Mouse (Mus musculus) forebrain, embryonic 14.5 days (tissue): ENCODE results near the gene Id2. TPM values are rescaled to one million over a fixed set of nuclear protein-coding genes. Genes with fewer than 3 reads are reported as not detected.

ENCODE experiments used
- ATAC-seq: fragments of 200-750 bp; cut with Nextera tagmentation; 2 replicates; pipeline ENCODE4 v1.8.0; 2017; ENCODE audit warnings: mild to moderate bottlenecking, moderate library complexity
- DNase-seq: peaks from one replicate; pipeline ENCODE4 v3.0.0-alpha.2; 2015; ENCODE audit warnings: low spot score
- H3K27ac ChIP-seq: fragments of 300-500 bp; sonication (generic); 2 replicates; pipeline ENCODE4 v1.5.1; 2014; ENCODE audit warnings: low read depth, mild to moderate bottlenecking, control low read depth, low read length, moderate library complexity
- H3K27me3 ChIP-seq: fragments of 300-500 bp; sonication (generic); replicated peaks from 2 replicates; pipeline ENCODE4 v1.6.1; 2014; ENCODE audit warnings: low read length, control low read depth, mixed read lengths; ENCODE audit not compliant: control insufficient read depth, insufficient read depth
- H3K36me3 ChIP-seq: fragments of 300-500 bp; sonication (generic); 2 replicates; pipeline ENCODE4 v1.6.1; 2014; ENCODE audit warnings: low read length, control low read depth; ENCODE audit not compliant: control insufficient read depth, insufficient read depth
- H3K4me1 ChIP-seq: fragments of 300-500 bp; sonication (generic); 2 replicates; pipeline ENCODE4 v1.6.1; 2014; ENCODE audit warnings: antibody characterized with exemption, low read length, control low read depth; ENCODE audit not compliant: control insufficient read depth, insufficient read depth
- H3K4me2 ChIP-seq: fragments of 300-500 bp; sonication (generic); 2 replicates; pipeline ENCODE4 v1.6.1; 2014; ENCODE audit warnings: mild to moderate bottlenecking, control low read depth, low read length
- H3K4me3 ChIP-seq: fragments of 300-500 bp; sonication (generic); 2 replicates; pipeline ENCODE4 v1.5.1; 2014; ENCODE audit warnings: low read depth, low read length, control low read depth
- H3K9ac ChIP-seq: fragments of 300-500 bp; sonication (generic); 2 replicates; pipeline ENCODE4 v1.6.1; 2014; ENCODE audit warnings: mild to moderate bottlenecking, low read length, control low read depth, moderate library complexity
- H3K9me3 ChIP-seq: fragments of 300-500 bp; sonication (generic); replicated peaks from 2 replicates; pipeline ENCODE4 v1.6.1; 2016; ENCODE audit warnings: low read length, control low read depth, mixed read lengths; ENCODE audit not compliant: control insufficient read depth
- WGBS: fragments of 180-500 bp; shearing (Covaris S2); extraction: QIAGEN DNeasy Blood & Tissue Kit; methylation state at CpG from one replicate; pipeline ENCODE4 v1.1.7; 2014; 5-methylcytosine and 5-hydroxymethylcytosine counted together
- polyA plus RNA-seq: library from polyadenylated mRNA; unstranded; fragments of >200 nt; fragmentation: Nextera tagmentation; extraction: Ambion mirVana; gene quantifications from 2 replicates; pipeline ENCODE4 v1.2.1, GENCODE M21; 2014

The Id2 gene
- polyA plus RNA-seq, 1 experiment from 2014 or later: 538 TPM

DNA sequence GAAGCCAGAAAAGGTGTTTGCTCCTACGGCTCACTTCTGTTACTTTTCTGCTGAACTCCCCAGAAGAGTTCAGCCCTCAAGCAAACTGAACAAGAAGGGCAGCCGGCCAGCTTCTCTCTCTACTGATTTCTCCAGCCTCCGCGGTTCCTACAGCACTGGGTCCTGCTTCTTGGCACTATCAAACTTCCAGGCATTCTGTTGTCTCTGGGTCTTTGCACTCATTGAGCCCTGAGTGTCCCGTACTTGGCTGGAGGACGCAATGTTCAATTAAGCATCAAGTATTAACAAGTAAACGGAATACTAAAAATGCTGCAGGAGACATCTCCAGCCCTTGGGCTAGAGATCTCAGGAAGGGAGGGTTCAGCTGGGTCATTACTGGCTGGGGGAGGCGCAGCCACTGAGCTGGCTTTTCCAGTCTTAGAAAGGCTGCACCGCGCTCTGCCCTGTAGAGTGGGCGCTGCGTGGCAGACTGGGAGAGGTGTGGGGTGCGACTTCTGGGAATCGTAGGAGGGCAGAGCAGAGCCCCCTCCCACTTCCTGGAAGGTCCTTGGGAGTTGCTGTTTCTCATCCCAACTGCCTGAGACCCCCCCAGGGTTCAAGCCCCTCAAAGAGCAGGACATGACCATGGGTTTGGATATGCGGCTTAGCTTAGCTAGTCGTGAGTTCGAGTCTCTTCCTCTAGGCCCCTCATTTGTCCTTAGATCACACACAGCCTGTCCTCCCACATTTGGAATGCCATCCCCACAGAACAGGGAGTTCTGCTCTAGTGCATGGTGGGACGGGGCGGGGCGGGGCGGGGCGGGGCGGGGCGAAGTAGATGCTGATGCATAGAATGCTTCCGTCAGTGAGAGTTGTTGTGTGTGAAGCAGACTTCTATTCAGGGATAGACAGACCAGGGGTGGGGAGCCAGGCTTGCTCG, 13.4 kb downstream of the Id2 start:
- Histone ChIP-seq H3K9ac (no peak overlapping the region), H3K36me3 (no peaks in the 10 kb centered on the region), H3K4me2 (no peak overlapping the region), H3K4me1 (0 out of 2 replicates have a peak, but pooled peaks cover 2% of the 10 kb centered on the region), H3K27ac (no peak overlapping the region), H3K4me3 (no peak overlapping the region), H3K27me3 (no peaks in the 10 kb centered on the region), H3K9me3 (no peaks in the 10 kb centered on the region)
- 27% methylated on average over 26 of the region's 26 CpGs for WGBS
- 0 out of 2 replicates have a peak, but pooled peaks have one; percentile 12 for ATAC-seq
- peak; percentile 31 for DNase-seq

DNA sequence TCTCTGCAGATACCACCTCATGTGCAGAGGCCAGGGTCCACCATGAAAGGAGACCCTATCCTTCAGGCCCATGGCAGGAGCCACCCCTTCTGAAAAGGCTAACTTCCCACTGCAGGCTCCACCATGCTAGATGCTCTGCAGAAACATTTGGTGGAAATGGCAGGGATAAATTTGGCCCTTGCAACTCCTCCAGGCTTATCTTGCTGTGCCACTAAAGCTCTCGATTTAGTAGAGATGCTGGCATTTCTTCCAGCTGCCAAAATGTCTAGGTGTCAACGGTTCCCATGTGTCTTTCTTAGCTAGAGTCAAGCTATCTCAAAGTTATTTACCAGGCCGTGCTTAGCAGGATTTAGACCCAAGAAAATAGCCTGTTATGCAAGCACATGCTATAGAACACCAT, 22.6 kb downstream of the Id2 start:
- Histone ChIP-seq H3K9me3 (no peaks in the 10 kb centered on the region), H3K36me3 (no peaks in the 10 kb centered on the region), H3K27me3 (no peaks in the 10 kb centered on the region), H3K27ac (no peak overlapping the region), H3K9ac (no peak overlapping the region), H3K4me2 (no peak overlapping the region), H3K4me1 (no peaks in the 10 kb centered on the region), H3K4me3 (no peak overlapping the region)
- WGBS: 91% methylated on average over 3 of the region's 3 CpGs
- DNase-seq (no peak), ATAC-seq (no peak)

DNA sequence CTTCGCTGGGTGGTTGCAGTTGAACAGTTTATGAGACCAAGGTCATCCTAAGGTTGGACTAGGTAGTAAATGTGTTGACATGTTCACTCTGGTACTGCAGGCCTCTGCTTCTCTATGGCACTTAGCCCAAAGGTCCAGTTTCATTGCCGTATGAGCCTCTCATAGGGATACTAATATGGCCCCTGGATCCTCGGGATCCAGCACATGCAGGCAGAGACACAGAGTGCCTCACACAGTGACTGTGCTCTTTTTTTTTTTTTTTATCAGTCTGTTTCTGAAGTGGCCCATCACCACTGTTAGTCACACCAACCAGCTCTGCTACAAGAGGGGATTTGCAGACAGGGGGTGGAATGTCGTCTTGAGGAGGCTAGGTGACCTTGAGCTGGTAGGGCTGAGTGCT, 23.6 kb downstream of the Id2 start:
- no peaks in the 10 kb centered on the region for H3K4me1 ChIP-seq
- DNase-seq (no peak), ATAC-seq (no peak)
- no peaks in the 10 kb centered on the region for H3K9me3 ChIP-seq
- H3K4me3 ChIP-seq: no peak overlapping the region
- H3K36me3 ChIP-seq: no peaks in the 10 kb centered on the region
- H3K4me2 ChIP-seq: no peak overlapping the region
- H3K27ac ChIP-seq: no peak overlapping the region
- H3K27me3 ChIP-seq: no peaks in the 10 kb centered on the region
- WGBS: 81% methylated on average over 4 of the region's 4 CpGs
- H3K9ac ChIP-seq: no peak overlapping the region

DNA sequence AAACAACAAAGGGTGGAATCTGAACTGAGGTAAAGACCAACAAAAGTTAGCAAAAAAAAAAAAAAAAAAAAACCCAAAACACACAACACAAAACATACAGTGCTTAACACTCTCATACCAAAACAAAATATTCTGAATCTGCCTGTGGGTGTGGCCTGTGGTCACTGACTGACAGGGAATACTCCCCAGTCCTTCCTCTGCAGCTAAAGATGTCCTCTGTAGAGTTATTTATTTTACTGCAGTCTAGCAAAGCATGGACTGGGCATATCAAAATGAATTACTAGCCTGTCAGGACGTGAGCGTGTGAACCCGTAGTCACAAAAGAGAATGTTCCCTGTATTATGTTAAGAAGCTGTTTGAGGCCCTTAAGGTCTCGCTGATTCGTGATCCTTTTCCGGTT, 34.7 kb downstream of the Id2 start:
- Histone ChIP-seq H3K36me3 (peaks cover 25% of the 10 kb centered on the region), H3K27ac (no peak overlapping the region), H3K4me1 (no peaks in the 10 kb centered on the region), H3K9ac (no peak overlapping the region), H3K4me2 (no peak overlapping the region), H3K27me3 (no peaks in the 10 kb centered on the region), H3K9me3 (no peaks in the 10 kb centered on the region), H3K4me3 (no peak overlapping the region)
- ATAC-seq (no peak), DNase-seq (no peak)
- WGBS: 82% methylated on average over 6 of the region's 6 CpGs

DNA sequence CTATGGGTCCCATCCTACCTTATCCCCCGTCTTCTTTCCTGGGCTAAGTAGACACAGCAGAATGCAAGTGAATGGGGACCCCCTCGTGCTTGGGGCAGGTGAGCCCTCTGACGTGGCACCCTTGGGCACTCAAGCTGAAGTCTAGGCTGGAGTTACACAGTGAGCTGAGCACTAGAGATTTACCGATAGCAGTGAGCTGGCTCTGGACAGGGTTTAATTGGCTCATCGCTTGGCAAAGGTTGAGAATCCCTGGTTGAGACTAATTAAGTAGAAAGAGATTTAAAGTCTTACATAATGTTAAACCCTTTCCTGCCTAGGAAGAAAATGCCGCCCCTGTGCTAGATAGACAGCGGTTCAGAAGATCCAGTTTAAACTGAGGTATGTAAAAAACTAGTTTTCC, 36.0 kb downstream of the Id2 start:
- no peak overlapping the region for H3K4me3 ChIP-seq
- no peaks in the 10 kb centered on the region for H3K9me3 ChIP-seq
- DNase-seq: peak; percentile 61
- WGBS: 42% methylated on average over 7 of the region's 7 CpGs
- peaks cover 35% of the 10 kb centered on the region for H3K36me3 ChIP-seq
- no peak overlapping the region for H3K27ac ChIP-seq
- H3K27me3 ChIP-seq: no peaks in the 10 kb centered on the region
- H3K9ac ChIP-seq: no peak overlapping the region
- peak; percentile 47; the same call in 1 of the 2 replicates for ATAC-seq
- no peak overlapping the region for H3K4me2 ChIP-seq
- H3K4me1 ChIP-seq: no peaks in the 10 kb centered on the region

DNA sequence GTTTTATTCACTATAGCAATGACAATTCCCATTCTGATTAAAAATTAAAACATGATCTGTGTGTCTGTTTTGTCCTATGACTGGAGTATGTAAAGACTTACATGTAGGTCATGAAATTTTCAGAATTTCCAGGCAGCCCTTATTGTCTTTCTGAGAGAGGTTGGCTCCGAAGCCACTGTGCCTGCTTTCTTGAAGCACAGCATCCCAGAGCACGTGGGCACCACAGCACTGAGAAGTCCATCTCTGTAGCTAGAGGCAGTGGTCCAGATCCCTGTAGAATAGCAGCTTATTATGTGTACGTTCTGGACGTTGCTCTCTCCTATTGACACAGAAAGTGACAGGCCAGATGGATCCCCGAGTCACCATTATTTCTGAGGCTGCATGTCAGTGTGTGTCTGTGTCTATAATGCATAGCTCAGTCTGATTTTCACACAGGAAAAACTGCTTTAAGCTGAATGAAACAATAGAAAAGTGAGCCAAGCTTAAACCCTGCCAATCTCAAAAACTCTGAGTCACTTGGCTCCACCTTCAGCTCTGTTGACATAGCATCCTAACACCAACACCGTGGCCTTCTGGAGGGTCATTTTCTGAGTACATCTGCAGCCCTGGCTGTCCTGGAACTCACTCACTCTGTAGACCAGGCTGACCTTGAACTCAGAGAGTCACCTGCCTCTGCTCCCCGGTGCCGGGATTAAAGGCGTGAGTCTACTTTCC, 37.3 kb downstream of the Id2 start:
- H3K27ac ChIP-seq: no peak overlapping the region
- peak; percentile 16; the same call in 1 of the 2 replicates for ATAC-seq
- WGBS: 70% methylated on average over 9 of the region's 9 CpGs

DNA sequence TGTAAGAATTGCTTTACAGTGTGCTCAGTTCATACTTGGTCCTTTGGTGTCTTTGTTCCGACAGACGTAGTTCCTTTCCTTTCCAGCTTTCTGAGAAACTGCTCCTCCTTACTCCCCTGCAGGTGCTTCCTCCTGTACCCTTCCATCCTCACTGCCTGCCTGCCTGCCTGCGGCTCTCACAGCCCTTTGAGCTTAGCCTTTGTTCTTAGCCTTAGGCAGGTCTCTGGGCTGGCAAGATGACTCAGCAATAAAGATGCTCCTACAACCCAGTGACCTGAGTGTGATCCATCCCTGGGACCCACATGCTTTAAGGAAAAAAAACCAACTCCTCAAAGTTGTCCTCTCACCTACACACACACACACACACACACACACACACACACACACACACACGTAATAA, 42.0 kb downstream of the Id2 start:
- DNase-seq: no peak
- H3K36me3 ChIP-seq: peaks cover 79% of the 10 kb centered on the region
- H3K9ac ChIP-seq: no peak overlapping the region
- no peak overlapping the region for H3K27ac ChIP-seq
- no peak overlapping the region for H3K4me3 ChIP-seq
- 54% methylated on average over 4 of the region's 4 CpGs for WGBS
- H3K27me3 ChIP-seq: no peaks in the 10 kb centered on the region
- H3K4me2 ChIP-seq: no peak overlapping the region
- no peak for ATAC-seq
- H3K9me3 ChIP-seq: no peaks in the 10 kb centered on the region
- H3K4me1 ChIP-seq: no peaks in the 10 kb centered on the region

More for the DNA sequence above, 37.3 kb downstream of the Id2 start:
- H3K36me3 ChIP-seq: peaks cover 46% of the 10 kb centered on the region
- no peak overlapping the region for H3K4me3 ChIP-seq
- H3K9ac ChIP-seq: no peak overlapping the region
- H3K27me3 ChIP-seq: no peaks in the 10 kb centered on the region
- DNase-seq: peak; percentile 40
- H3K9me3 ChIP-seq: no peaks in the 10 kb centered on the region
- H3K4me1 ChIP-seq: no peaks in the 10 kb centered on the region
- H3K4me2 ChIP-seq: no peak overlapping the region

DNA sequence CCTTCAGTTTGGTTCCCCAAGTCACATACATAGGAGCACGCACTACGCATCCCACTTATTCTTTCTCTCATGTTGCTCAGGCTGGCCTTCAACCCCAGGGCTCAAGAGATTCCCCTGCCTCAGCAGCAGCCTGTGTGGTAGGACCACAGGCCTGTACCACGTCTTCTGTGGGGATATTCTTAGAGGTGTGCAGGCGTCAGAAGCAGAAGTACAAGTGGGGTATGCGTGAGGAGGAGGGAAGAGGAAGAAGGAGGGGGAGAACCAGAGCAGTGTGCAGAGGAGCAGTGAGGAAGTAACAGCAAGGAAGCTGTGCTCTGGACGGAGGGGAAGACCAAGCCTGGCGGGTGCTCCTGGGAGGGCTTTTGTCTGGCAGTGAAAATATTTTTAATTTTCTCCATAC, 42.4 kb downstream of the Id2 start:
- Histone ChIP-seq H3K9ac (no peak overlapping the region), H3K9me3 (no peaks in the 10 kb centered on the region), H3K4me1 (no peaks in the 10 kb centered on the region), H3K36me3 (peaks cover 74% of the 10 kb centered on the region), H3K4me2 (no peak overlapping the region), H3K27me3 (no peaks in the 10 kb centered on the region), H3K27ac (no peak overlapping the region), H3K4me3 (no peak overlapping the region)
- WGBS: 83% methylated on average over 7 of the region's 7 CpGs
- ATAC-seq (no peak), DNase-seq (no peak)

DNA sequence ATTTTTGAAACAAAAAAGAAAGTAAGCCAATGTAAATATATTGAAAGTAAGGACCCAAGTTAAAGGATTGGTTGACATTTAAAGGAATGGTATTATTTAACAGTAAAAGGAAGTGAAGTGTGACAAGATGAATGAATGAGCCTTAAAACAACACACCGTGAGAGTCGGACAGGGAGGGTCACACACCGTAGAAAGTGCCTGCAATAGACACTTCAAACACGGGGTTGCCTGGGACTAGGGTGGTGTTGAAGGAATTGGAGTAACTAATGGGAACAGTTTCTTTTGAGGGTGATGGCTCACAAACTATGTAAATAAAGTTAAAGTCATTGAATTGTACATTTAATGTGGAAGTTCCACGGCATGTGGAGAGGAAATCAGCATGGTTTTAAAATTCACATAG, 47.7 kb downstream of the Id2 start:
- 81% methylated on average over 5 of the region's 5 CpGs for WGBS
- Histone ChIP-seq H3K9ac (no peak overlapping the region), H3K9me3 (no peaks in the 10 kb centered on the region), H3K27ac (no peak overlapping the region), H3K4me2 (no peak overlapping the region), H3K27me3 (no peaks in the 10 kb centered on the region), H3K4me1 (no peaks in the 10 kb centered on the region), H3K4me3 (no peak overlapping the region), H3K36me3 (peaks cover 31% of the 10 kb centered on the region)
- DNase-seq: no peak
- ATAC-seq: no peak
